Mouse (Mus musculus) right cerebral cortex, postnatal 25 days (tissue): ENCODE measurements at regions not wholly inside any gene's neighbourhood (a gene's known extent, or its start where the extent isn't known, plus 50 kb on each side); places are given as distances from the start of the nearest gene placed in this dataset.
"Not testable (repeated sequence)": the region's sequence is repeated elsewhere in the genome, so short reads cannot be mapped to it uniquely, and the experiment has no call there.

Source experiments
- DNase-seq: peaks from one replicate; pipeline ENCODE4 v3.0.0; 2022

GRCm38 (mm10) chr15:89730320-89730719 lies 111.3 kb downstream of the Syt10 start:
- DNase-seq = peak; percentile 4

DNA sequence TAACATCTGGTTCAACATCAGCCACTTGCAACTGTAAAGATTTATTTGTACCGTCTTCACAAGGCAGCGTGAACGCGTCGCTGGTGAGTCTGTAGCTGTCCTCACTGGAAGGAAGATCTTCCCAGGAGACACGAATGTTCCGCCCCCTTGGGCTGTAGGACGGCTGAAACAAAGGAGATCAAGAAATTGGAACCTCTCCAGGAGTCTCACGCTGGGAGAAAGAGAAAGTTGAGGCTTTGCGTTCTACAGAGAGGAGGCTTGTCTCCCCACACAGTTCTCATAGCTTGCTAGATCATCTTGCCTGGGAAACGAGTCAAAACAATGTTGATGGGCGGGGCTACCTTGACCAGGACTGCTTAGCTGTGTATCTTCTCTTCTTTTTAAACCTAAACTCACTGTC lies 117.3 kb downstream of the Syt10 start:
- DNase-seq = no peak

- no peak for DNase-seq
These were observed 105.5 kb upstream of the Rabl2 start for GRCm38 (mm10) chr15:89697221-89697620.

- no peak for DNase-seq
These were observed 84.6 kb upstream of the Rabl2 start for GRCm38 (mm10) chr15:89676366-89676765.

- DNase-seq = not testable (repeated sequence)
These were observed 64.8 kb upstream of the Rabl2 start for GRCm38 (mm10) chr15:89656558-89656957.
